Mouse (Mus musculus) erythroblast, embryonic 14.5 days (primary cell): ENCODE measurements around the gene Accsl. TPM values are rescaled to one million over a fixed set of nuclear protein-coding genes. Genes with fewer than 3 reads are reported as not detected.

Experiments
- H3K27me3 ChIP-seq: 2 replicates; pipeline ENCODE4 v1.6.1; 2012; ENCODE audit warnings: inconsistent platforms; ENCODE audit not compliant: control insufficient read depth
- H3K36me3 ChIP-seq: 2 replicates; pipeline ENCODE4 v1.6.1; 2012; ENCODE audit warnings: mild to moderate bottlenecking, inconsistent platforms; ENCODE audit not compliant: control insufficient read depth
- H3K4me1 ChIP-seq: 2 replicates; pipeline ENCODE4 v1.6.1; 2012; ENCODE audit warnings: inconsistent platforms; ENCODE audit not compliant: control insufficient read depth
- H3K4me3 ChIP-seq: replicated peaks from 2 replicates; pipeline ENCODE3; 2012; ENCODE audit warnings: moderate library complexity, mild to moderate bottlenecking, inconsistent platforms
- H3K9me3 ChIP-seq: 2 replicates; pipeline ENCODE4 v1.6.1; 2012; ENCODE audit warnings: low read length, inconsistent platforms, mixed read lengths; ENCODE audit not compliant: control insufficient read depth
- GATA1 ChIP-seq: IDR thresholded peaks from 2 replicates; pipeline ENCODE4 v1.6.1; 2012; ENCODE audit warnings: low read length, inconsistent platforms, mixed read lengths
- TAL1 ChIP-seq: IDR thresholded peaks from 3 replicates; pipeline ENCODE4 v1.6.1; 2012; ENCODE audit warnings: low read length, inconsistent platforms, mixed read lengths
- polyA plus RNA-seq: library from polyadenylated mRNA; stranded (reverse); fragments of >175 nt; gene quantifications from 2 replicates; pipeline ENCODE4 v1.2.3, GENCODE M21; 2012

Gene Accsl
- polyA plus RNA-seq, 1 experiment: not detected

GRCm38 (mm10) chr2:93891611-93892280 is 22.8 kb upstream of the Accsl start:
- Histone ChIP-seq H3K27me3 (no peaks in the 10 kb centered on the region), H3K36me3 (no peaks in the 10 kb centered on the region), H3K9me3 (no peaks in the 10 kb centered on the region), H3K4me3 (no peak overlapping the region), H3K4me1 (no peaks in the 10 kb centered on the region)
- TF ChIP-seq TAL1 (no peak), GATA1 (no peak)

- no peaks in the 10 kb centered on the region for H3K27me3 ChIP-seq
- no peaks in the 10 kb centered on the region for H3K4me1 ChIP-seq
- H3K9me3 ChIP-seq: no peaks in the 10 kb centered on the region
- H3K4me3 ChIP-seq: no peak overlapping the region
- TF ChIP-seq GATA1 (no peak), TAL1 (no peak)
- no peaks in the 10 kb centered on the region for H3K36me3 ChIP-seq
Observed at GRCm38 (mm10) chr2:93890143-93890542, 21.2 kb upstream of the Accsl start.

GRCm38 (mm10) chr2:93889071-93889470 is 20.1 kb upstream of the Accsl start:
- Histone ChIP-seq H3K36me3 (no peaks in the 10 kb centered on the region), H3K9me3 (no peaks in the 10 kb centered on the region), H3K4me3 (no peak overlapping the region), H3K27me3 (no peaks in the 10 kb centered on the region), H3K4me1 (no peaks in the 10 kb centered on the region)
- TF ChIP-seq GATA1 (no peak), TAL1 (no peak)

- no peaks in the 10 kb centered on the region for H3K4me1 ChIP-seq
- H3K9me3 ChIP-seq: no peaks in the 10 kb centered on the region
- no peak overlapping the region for H3K4me3 ChIP-seq
- no peaks in the 10 kb centered on the region for H3K27me3 ChIP-seq
- H3K36me3 ChIP-seq: no peaks in the 10 kb centered on the region
- TF ChIP-seq GATA1 (no peak), TAL1 (no peak)
Observed at GRCm38 (mm10) chr2:93888366-93888765, 19.4 kb upstream of the Accsl start.

- Histone ChIP-seq H3K9me3 (no peaks in the 10 kb centered on the region), H3K4me3 (no peak overlapping the region), H3K4me1 (no peaks in the 10 kb centered on the region), H3K36me3 (no peaks in the 10 kb centered on the region), H3K27me3 (no peaks in the 10 kb centered on the region)
- no peak for TF ChIP-seq TAL1
- TF ChIP-seq GATA1: no peak
Observed at GRCm38 (mm10) chr2:93887273-93887672, 18.3 kb upstream of the Accsl start.

- Histone ChIP-seq H3K27me3 (no peaks in the 10 kb centered on the region), H3K9me3 (no peaks in the 10 kb centered on the region), H3K4me1 (no peaks in the 10 kb centered on the region), H3K36me3 (no peaks in the 10 kb centered on the region), H3K4me3 (no peak overlapping the region)
- TF ChIP-seq TAL1 (no peak), GATA1 (no peak)
Observed at GRCm38 (mm10) chr2:93886013-93886794, 17.2 kb upstream of the Accsl start.

GRCm38 (mm10) chr2:93883066-93883465 is 14.1 kb upstream of the Accsl start:
- Histone ChIP-seq H3K9me3 (no peaks in the 10 kb centered on the region), H3K4me1 (no peaks in the 10 kb centered on the region), H3K27me3 (no peaks in the 10 kb centered on the region), H3K4me3 (no peak overlapping the region), H3K36me3 (no peaks in the 10 kb centered on the region)
- TF ChIP-seq GATA1 (no peak), TAL1 (no peak)

- Histone ChIP-seq H3K27me3 (no peaks in the 10 kb centered on the region), H3K4me3 (no peak overlapping the region), H3K4me1 (no peaks in the 10 kb centered on the region), H3K36me3 (no peaks in the 10 kb centered on the region), H3K9me3 (no peaks in the 10 kb centered on the region)
- TF ChIP-seq TAL1 (no peak), GATA1 (no peak)
Observed at GRCm38 (mm10) chr2:93881640-93882367, 12.8 kb upstream of the Accsl start.

- no peaks in the 10 kb centered on the region for H3K9me3 ChIP-seq
- H3K36me3 ChIP-seq: no peaks in the 10 kb centered on the region
- no peaks in the 10 kb centered on the region for H3K4me1 ChIP-seq
- H3K27me3 ChIP-seq: no peaks in the 10 kb centered on the region
- no peak for TF ChIP-seq GATA1
- TF ChIP-seq TAL1: no peak
- no peak overlapping the region for H3K4me3 ChIP-seq
Observed at GRCm38 (mm10) chr2:93880981-93881380, 12.0 kb upstream of the Accsl start.
